Mouse (Mus musculus): ENCODE data around the gene Mtmr3.

The Mtmr3 gene

DNA sequence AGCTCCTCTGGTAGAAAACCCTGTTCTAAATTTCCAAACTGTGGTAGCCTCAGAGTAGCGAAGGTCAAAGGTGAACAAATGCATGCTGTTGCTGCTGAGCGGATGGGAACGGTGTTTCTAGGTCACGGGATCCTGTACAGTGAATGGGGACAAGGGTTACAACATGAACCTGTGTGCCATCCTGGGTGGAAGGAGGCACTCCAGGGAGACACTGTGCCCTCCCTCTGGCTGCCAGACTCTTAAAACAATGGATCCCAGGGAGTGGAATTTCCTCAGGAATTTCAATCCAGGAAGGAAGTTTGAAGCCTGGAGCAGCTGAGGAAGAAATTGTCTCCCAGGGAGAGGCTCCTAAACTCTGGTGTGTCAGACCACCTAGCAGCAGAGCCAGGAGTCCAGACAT lies 128.5 kb downstream of the Mtmr3 start:
- DNase-seq (ENCODE audit: low spot score in 2 of 2): no peak

DNA sequence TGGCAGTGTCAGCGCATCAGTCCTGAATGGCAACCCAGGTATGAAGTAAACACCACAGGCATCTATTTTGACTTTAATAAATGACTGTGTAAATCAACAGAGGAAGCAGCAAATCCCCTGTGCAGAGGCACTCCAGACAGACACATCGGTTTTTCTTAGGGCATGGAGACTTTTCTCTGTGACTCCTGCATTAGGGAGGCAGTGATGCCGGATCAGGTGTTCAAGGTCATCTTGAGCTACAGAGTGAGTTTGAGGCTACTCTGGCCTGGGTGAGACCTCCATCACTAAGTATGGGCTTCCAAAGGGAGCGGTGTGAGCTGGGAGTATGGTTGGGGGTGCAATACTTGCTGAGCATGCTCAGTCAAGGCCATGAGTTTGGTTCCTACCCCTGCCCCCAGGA lies 130.0 kb downstream of the Mtmr3 start:
- DNase-seq (ENCODE audit: low spot score in 2 of 2): no peak

DNA sequence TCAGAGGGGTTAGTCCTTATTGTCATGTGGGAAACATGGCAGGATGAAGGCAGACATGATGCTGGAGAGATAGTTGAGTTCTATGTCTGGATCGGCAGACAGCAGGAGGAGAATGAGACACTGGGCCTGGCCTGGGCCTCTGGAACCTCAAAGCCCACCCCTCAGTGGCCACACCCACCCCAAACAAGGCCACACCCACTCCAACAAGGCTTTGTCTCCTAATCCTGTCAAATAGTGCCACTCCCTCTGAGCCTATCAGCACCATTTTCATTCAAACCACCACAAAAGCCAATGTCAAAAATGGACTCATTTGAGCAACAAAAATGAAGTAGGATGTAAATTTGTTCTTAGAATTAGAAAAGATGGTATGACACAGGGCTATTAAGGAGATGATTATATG lies 130.5 kb downstream of the Mtmr3 start:
- DNase-seq (ENCODE audit: low spot score in 2 of 2): no peak

DNA sequence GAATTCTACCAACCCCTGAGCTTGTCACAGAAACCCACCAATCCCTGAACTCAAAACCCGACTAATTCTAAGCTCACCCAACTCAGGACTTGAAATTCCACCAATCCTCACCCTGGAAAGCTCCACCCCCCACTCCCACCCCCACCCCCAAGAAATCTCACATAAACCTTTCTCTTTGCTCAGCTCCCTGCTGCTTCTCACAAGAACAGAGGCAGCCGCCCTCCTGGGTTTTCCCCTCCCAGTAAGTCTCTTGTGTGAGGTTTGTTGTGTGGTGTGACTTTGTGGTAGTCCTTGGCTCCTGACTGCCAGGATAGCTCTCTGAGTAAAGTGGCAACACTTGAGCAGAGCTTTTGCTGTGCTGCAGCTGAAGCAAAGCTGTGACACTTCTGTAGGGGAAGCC lies 131.8 kb downstream of the Mtmr3 start:
- no peak for DNase-seq (ENCODE audit: low spot score in 2 of 2)

DNA sequence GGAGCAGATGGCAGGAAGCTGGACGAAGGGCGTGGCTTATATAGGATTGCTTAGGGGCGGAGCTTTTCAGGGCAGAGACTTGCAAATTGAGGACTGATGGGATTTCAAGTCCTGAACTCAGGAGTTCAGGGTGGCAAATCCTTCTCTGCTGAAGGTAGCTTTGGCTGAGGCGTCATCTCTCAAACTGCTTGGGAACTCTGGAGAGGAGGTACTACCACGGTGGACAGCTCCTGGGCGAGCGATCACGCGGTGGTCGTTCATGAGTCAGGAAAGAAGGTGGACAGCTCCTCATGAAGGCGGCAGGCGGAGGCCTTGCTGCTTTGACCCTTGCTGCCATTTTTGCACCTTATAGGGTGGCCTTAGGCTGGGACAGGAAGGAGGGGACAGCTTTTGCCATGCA lies 133.5 kb downstream of the Mtmr3 start:
- no peak for DNase-seq (ENCODE audit: low spot score in 2 of 2)

DNA sequence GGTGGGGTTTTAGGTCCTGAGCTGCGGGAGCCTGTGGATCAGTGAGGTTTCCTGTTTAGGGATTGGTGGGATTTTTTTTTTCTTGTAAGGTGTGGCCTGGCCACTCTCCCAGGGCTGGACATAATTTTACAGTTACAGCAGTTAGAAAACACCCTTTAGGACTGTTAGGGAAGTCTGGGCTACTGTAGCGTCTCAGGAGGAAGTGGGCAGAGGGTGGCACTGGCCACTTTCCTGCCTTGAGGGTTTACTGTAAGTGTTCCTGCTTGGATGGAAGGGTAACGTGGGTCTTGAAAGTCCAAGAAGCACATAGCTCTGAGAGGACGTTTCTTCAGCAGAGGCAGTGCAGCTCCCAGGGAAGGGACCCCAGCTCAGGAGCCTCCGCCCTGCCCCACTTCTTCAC lies 134.0 kb downstream of the Mtmr3 start:
- DNase-seq (ENCODE audit: low spot score in 2 of 2): no peak

DNA sequence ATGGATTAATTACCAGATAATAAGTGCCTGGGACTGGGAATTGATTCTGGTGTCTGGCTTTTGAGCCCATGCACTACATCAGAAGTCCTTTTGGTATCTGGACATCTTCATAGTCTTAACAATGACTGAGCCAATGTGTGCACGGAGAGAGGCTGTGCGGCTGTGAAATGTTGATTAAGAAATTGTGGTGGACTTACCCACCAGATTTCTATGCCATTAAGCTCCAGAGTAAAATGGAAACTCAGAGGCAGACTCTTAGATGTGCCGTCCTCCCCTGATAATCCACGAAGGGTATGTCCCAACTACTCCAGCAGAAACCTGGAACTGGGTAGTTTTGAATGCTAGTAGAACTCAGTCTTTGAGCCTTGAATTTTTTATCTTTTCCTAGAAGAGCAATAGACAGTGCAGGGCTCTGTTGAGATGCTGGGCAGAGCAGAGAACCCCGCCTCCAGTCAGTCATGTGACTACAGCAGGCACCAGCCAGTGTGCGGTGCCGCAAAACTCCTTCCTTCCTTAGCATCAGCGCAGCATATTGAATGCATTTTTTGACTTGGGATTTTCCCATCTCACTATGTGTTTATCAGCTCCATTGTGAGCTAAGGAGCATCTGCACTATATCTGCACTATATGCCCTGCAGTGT lies 139.6 kb downstream of the Mtmr3 start:
- DNase-seq (ENCODE audit: low spot score in 2 of 2): no peak

DNA sequence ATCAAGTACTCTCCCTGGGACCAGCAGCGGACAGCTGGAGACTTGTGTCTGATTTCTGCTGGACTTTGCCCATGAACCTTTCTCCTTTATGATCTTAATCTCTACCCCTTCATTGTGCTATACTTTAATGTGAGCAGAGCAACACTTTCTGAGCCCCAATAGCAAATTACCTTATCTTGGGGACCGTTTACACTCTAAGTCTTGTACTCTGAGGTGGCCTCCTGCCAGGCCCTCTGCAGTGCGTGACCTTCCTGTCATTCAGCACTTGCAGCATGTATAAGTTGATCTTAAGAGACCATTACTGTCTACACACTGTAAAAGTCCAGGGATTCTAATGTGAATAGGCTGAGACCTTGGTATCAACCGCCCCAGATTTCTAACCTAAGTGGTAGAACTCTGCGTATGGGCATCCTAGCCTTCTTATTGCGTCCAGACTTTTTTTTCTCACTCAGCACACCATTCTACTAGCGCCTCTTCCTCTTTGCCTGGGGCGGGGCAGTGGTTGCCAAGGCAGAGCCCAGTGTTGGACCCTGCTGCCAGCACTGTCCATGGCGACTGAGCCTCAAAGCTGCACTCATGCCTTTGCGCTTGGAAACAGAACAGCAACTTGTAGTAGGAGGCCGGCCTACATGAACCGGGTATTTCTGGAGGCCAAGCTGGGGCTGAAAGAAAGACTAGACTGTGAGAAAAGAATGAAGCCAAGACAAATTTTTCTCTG lies 142.0 kb downstream of the Mtmr3 start:
- DNase-seq (ENCODE audit: low spot score in 2 of 2): no peak

DNA sequence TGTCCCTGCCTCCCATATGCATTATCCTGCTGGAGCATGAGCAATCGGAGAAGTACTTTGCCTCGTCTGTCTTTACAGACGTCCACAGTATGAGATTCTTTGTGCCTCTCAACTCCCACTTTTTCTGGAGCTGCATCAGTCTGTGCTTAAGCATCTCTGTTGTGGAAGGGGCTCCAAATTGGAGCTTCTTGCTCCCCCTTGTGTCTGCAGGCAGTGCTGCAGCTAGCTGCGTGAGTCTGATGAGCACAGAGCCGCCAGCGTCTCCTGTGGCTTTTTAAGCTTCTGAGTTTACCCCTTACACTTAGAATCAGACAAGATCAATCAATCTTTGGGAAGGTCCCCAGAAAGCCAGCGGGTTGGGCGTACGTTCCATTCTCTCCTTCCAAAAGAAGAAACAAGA lies 143.5 kb downstream of the Mtmr3 start:
- peak in 1 of 2 experiments; percentile 46 for DNase-seq (ENCODE audit: low spot score in 2 of 2)

DNA sequence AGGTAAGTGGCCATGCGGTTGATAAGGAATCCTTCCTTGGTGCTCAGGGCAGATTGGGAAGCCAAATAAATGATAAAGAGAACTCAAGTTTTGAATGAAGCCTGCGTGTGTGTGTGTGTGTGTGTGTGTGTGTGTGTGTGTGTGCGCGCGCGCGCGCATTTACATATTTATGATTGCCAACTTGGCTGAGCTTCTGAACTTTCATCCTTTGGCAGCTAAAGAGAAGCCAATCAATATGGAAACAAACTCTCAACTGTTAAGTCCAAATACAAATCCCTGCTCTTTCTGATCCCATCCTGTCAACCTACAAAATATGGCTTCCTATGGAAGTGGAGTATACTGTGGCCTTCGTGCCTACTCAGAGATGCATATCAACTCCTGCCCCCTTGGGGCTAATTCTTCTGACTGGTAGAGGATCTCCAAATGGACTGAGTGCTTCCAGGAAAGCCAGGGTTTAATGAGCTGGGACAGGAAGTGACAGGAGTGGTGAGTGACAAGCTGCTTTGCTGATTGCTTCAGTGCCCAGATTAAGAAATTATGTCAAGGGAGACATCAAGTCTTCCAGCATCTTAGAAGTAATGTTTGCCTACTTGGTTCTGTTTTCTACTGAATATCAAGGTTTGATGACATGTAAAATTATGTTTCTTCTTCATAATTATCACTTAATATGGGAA lies 148.3 kb downstream of the Mtmr3 start:
- DNase-seq (ENCODE audit: low spot score in 2 of 2): no peak

DNA sequence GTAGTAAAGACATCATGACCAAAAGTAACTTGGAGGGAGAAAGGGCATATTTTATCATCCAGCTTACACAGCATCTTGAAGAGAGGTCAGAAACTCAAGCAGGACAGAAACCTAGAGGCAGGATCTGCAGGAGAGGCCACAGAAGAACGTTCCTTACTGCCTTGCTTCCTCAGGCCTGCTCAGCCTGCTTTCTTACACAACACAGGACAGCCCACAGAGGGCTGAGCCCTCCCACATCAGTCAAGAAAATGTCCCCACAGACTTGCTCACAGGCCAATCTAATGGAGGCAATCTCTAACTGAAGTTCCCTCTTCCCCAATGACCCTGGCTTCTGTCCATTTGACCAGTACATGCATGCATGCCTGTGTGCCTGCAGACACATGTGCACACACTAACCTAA lies 152.4 kb downstream of the Mtmr3 start:
- DNase-seq (ENCODE audit: low spot score in 2 of 2): no peak

DNA sequence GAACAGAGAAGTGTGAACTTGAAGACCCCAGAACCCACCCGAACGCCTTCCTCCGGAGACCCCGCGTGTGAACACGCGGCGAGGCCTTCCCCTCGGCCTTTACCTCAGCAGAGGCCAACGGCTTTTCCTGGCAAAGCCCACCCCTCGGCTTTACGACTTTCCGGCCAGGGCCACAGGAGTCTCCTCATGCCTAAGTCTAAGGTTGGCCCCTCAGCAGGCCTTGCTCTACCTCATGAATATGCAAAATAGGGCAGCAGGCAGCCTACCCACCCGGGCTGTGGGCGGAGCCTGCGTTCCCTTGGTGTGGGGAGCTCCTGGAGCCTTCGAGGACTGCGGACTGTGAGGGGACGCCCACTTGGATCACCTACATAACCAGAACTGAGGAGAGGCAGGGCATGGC lies 153.7 kb downstream of the Mtmr3 start, which contains the start of gene Hormad2:
Gene Hormad2, minus strand, starts transcription at position 128 of the 400 bp plus-strand sequence.
- no peak for DNase-seq (ENCODE audit: low spot score in 2 of 2)

DNA sequence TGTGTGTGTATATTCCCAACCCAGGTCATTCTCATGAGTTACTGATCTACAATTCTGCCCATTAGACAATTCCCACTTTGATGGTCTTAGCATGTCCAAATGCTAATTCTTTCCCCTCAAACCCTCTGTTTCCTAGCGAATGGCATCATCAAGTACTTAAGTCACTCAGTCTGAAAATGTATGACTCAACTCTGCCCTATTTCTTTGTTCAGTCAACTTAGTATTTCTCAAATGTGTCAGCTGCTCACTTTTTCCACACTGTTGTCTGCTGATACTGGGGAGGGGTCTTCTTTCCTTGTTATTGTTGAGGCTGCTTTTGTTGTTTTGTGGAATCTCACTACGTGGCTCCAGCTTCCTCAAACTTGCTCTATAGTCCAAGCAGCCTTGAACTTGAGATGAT lies 156.5 kb downstream of the Mtmr3 start:
- DNase-seq (ENCODE audit: low spot score in 2 of 2): no peak

DNA sequence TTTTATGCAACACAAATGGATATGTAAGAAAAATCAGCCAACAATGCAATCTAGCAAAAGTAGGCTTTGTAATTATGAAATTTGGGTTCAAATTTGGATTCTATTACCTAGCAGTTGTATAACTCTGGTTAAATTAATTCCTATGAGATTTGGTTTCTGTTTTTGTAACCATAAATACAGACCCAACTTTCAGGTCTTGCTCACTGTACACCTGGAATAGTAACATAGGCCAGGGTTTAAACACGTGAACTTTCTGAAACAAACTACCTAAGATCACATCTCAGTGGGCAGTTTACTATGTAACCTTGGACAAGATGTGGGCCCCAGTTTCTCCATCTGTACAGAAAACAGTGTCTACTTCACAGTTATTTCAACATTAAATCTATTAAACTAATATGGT lies 157.3 kb downstream of the Mtmr3 start:
- no peak for DNase-seq (ENCODE audit: low spot score in 2 of 2)

DNA sequence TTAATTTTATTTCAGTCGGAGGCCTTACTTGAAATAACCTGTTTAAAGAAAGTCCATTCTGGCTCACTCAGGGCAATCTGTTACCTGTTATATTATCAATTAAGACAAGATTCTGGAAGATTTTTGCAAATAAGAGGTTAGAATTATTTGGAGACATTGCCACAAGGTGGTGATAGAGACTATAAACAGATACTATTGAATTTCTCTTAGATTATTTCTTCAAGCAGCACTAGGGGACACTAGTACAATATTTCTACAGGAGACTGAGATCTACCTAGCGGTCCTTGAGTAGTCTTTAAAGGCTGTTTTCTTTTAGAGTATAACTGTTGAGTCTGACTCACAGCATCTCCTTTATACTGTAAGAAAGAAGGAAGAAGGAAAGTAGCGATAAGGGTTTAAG lies 158.0 kb downstream of the Mtmr3 start:
- DNase-seq (ENCODE audit: low spot score in 2 of 2): no peak

DNA sequence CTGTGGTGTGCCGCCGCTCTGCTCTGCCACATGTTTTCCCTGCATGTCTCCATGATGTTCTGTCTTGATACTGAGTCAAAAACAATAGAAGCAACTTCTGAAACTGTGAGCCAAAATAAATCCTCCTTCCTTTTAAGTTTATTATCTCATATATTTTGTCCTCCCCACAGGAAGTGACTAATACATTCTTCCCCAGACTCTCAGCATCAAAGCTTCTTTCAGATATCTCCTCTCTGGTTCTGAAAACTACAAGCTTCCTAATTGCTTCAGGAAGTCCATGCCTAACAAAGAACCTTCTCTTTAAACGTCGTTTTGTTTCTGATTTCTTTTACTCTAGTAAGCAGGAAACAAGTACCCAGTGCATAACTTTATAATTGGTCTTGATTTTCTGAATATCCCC lies 160.2 kb downstream of the Mtmr3 start:
- no peak for DNase-seq (ENCODE audit: low spot score in 2 of 2)

Data from natural killer cell, adult 2 months (primary cell).